Mouse (Mus musculus) neural tube, embryonic 14.5 days (tissue): ENCODE results near the gene Abhd17c. TPM values are rescaled to one million over a fixed set of nuclear protein-coding genes. Genes with fewer than 3 reads are reported as not detected.

Experiments used
- ATAC-seq: fragments of 200-750 bp; cut with Nextera tagmentation; 2 replicates; pipeline ENCODE4 v1.8.0; 2017; ENCODE audit warnings: low read depth, mild to moderate bottlenecking, moderate TSS enrichment, moderate library complexity
- H3K27ac ChIP-seq: fragments of 300-500 bp; sonication (generic); 2 replicates; pipeline ENCODE4 v1.5.1; 2014; ENCODE audit warnings: low read depth, mild to moderate bottlenecking, control low read depth, low read length, moderate library complexity, mixed read lengths
- H3K27me3 ChIP-seq: fragments of 300-500 bp; sonication (generic); 2 replicates; pipeline ENCODE4 v1.6.1; 2014; ENCODE audit warnings: low read length; ENCODE audit not compliant: control insufficient read depth, insufficient read depth
- H3K36me3 ChIP-seq: fragments of 300-500 bp; sonication (generic); 2 replicates; pipeline ENCODE4 v1.6.1; 2014; ENCODE audit warnings: low read length, mixed read lengths; ENCODE audit not compliant: control insufficient read depth, insufficient read depth
- H3K4me1 ChIP-seq: fragments of 300-500 bp; sonication (generic); 2 replicates; pipeline ENCODE4 v1.6.1; 2014; ENCODE audit warnings: low read length; ENCODE audit not compliant: control insufficient read depth, insufficient read depth
- H3K4me2 ChIP-seq: fragments of 300-500 bp; sonication (generic); 2 replicates; pipeline ENCODE4 v1.6.1; 2014; ENCODE audit warnings: mild to moderate bottlenecking, low read depth, low read length, control low read depth
- H3K4me3 ChIP-seq: fragments of 300-500 bp; sonication (generic); 2 replicates; pipeline ENCODE4 v1.5.1; 2014; ENCODE audit warnings: low read depth, low read length, control low read depth, mixed read lengths
- H3K9ac ChIP-seq: fragments of 300-500 bp; sonication (generic); replicated peaks from 2 replicates; pipeline ENCODE4 v1.6.1; 2014; ENCODE audit warnings: low read depth, mild to moderate bottlenecking, control low read depth, low read length, mixed read lengths
- H3K9me3 ChIP-seq: fragments of 300-500 bp; sonication (generic); 2 replicates; pipeline ENCODE4 v1.6.1; 2016; ENCODE audit warnings: low read length; ENCODE audit not compliant: control insufficient read depth
- WGBS: fragments of 180-500 bp; shearing (Covaris S2); extraction: QIAGEN DNeasy Blood & Tissue Kit; methylation state at CpG from one replicate; pipeline ENCODE4 v1.1.7; 2014; 5-methylcytosine and 5-hydroxymethylcytosine counted together
- polyA plus RNA-seq: library from polyadenylated mRNA; unstranded; fragments of >200 nt; fragmentation: Nextera tagmentation; extraction: Ambion mirVana; gene quantifications from 2 replicates; pipeline ENCODE4 v1.2.1, GENCODE M21; 2014

Abhd17c gene
- polyA plus RNA-seq, 1 experiment from 2014 or later, result 39.7 TPM

- H3K27me3 ChIP-seq, result no peaks in the 10 kb centered on the region
- H3K4me2 ChIP-seq, result no peak overlapping the region
- no peak overlapping the region for H3K27ac ChIP-seq
- ATAC-seq, result no peak
- no peaks in the 10 kb centered on the region for H3K9me3 ChIP-seq
- no peaks in the 10 kb centered on the region for H3K36me3 ChIP-seq
- WGBS, result 74% methylated on average over 4 of the region's 4 CpGs
- H3K4me3 ChIP-seq, result no peak overlapping the region
- H3K9ac ChIP-seq, result no peak overlapping the region
- no peaks in the 10 kb centered on the region for H3K4me1 ChIP-seq
Measured at GRCm38 (mm10) chr7:84163585-84163984, 11.9 kb upstream of the Abhd17c start.

- Histone ChIP-seq H3K27me3 (no peaks in the 10 kb centered on the region), H3K27ac (no peak overlapping the region), H3K9ac (no peak overlapping the region), H3K36me3 (no peaks in the 10 kb centered on the region), H3K4me1 (no peaks in the 10 kb centered on the region), H3K4me2 (no peak overlapping the region), H3K4me3 (no peak overlapping the region), H3K9me3 (no peaks in the 10 kb centered on the region)
- WGBS, result 87% methylated on average over 2 of the region's 2 CpGs
- no peak for ATAC-seq
Measured at GRCm38 (mm10) chr7:84159414-84159813, 7.7 kb upstream of the Abhd17c start.

- Histone ChIP-seq H3K9ac (no peak overlapping the region), H3K4me3 (no peak overlapping the region), H3K9me3 (no peaks in the 10 kb centered on the region), H3K27me3 (no peaks in the 10 kb centered on the region), H3K36me3 (no peaks in the 10 kb centered on the region), H3K4me2 (no peak overlapping the region), H3K4me1 (peaks cover 20% of the 10 kb centered on the region), H3K27ac (no peak overlapping the region)
- ATAC-seq, result no peak
- WGBS, result 93% methylated on average over 4 of the region's 4 CpGs
Measured at GRCm38 (mm10) chr7:84153821-84154220, 2.1 kb upstream of the Abhd17c start.

- no peaks in the 10 kb centered on the region for H3K36me3 ChIP-seq
- H3K27ac ChIP-seq, result no peak overlapping the region
- no peak for ATAC-seq
- no peaks in the 10 kb centered on the region for H3K27me3 ChIP-seq
- peaks cover 21% of the 10 kb centered on the region for H3K4me1 ChIP-seq
- 85% methylated on average over 4 of the region's 4 CpGs for WGBS
- peak overlapping the region; percentile 92; the same call in 1 of the 2 replicates for H3K4me3 ChIP-seq
- H3K4me2 ChIP-seq, result peak overlapping the region; percentile 99; the same call in 1 of the 2 replicates
- no peak overlapping the region for H3K9ac ChIP-seq
- H3K9me3 ChIP-seq, result no peaks in the 10 kb centered on the region
Measured at GRCm38 (mm10) chr7:84152821-84153220, 1.1 kb upstream of the Abhd17c start.

GRCm38 (mm10) chr7:84152374-84152773 is 681 bp upstream of the Abhd17c start:
- Histone ChIP-seq H3K4me1 (peaks cover 24% of the 10 kb centered on the region), H3K4me3 (peak overlapping the region; percentile 92), H3K36me3 (no peaks in the 10 kb centered on the region), H3K9me3 (no peaks in the 10 kb centered on the region), H3K27me3 (no peaks in the 10 kb centered on the region), H3K4me2 (peak overlapping the region; percentile 99), H3K27ac (no peak overlapping the region), H3K9ac (no peak overlapping the region)
- peak; percentile 41 for ATAC-seq
- WGBS, result 53% methylated on average over 6 of the region's 6 CpGs

GRCm38 (mm10) chr7:84151960-84152334 is 254 bp upstream of the Abhd17c start:
- H3K4me1 ChIP-seq, result peaks cover 27% of the 10 kb centered on the region
- peak overlapping the region; percentile 99 for H3K4me2 ChIP-seq
- peak; percentile 97 for ATAC-seq
- no peaks in the 10 kb centered on the region for H3K36me3 ChIP-seq
- H3K27me3 ChIP-seq, result no peaks in the 10 kb centered on the region
- H3K4me3 ChIP-seq, result peak overlapping the region; percentile 92
- peak overlapping the region; percentile 97 for H3K27ac ChIP-seq
- H3K9me3 ChIP-seq, result no peaks in the 10 kb centered on the region
- H3K9ac ChIP-seq, result peak overlapping the region; percentile 99
- WGBS, result under 1% methylated on average over 51 of the region's 55 CpGs

GRCm38 (mm10) chr7:84150361-84151000 is 1.2 kb downstream of the Abhd17c start:
- Histone ChIP-seq H3K9me3 (no peaks in the 10 kb centered on the region), H3K4me1 (peaks cover 40% of the 10 kb centered on the region), H3K36me3 (no peaks in the 10 kb centered on the region), H3K4me3 (peak overlapping the region; percentile 92), H3K9ac (peak overlapping the region; percentile 99), H3K27ac (no peak overlapping the region; the same call in 1 of the 2 replicates), H3K27me3 (no peaks in the 10 kb centered on the region), H3K4me2 (peak overlapping the region; percentile 99)
- ATAC-seq, result no peak
- 12% methylated on average over 13 of the region's 13 CpGs for WGBS

- peak overlapping the region; percentile 92 for H3K4me3 ChIP-seq
- ATAC-seq, result no peak
- WGBS, result 66% methylated on average over 4 of the region's 4 CpGs
- H3K4me1 ChIP-seq, result peaks cover 41% of the 10 kb centered on the region
- H3K36me3 ChIP-seq, result no peaks in the 10 kb centered on the region
- peak overlapping the region; percentile 99 for H3K4me2 ChIP-seq
- no peak overlapping the region for H3K9ac ChIP-seq
- no peak overlapping the region for H3K27ac ChIP-seq
- H3K27me3 ChIP-seq, result no peaks in the 10 kb centered on the region
- no peaks in the 10 kb centered on the region for H3K9me3 ChIP-seq
Measured at GRCm38 (mm10) chr7:84149821-84150220, 1.9 kb downstream of the Abhd17c start.

GRCm38 (mm10) chr7:84148896-84149295 is 2.8 kb downstream of the Abhd17c start:
- H3K27ac ChIP-seq, result no peak overlapping the region
- no peaks in the 10 kb centered on the region for H3K36me3 ChIP-seq
- H3K9me3 ChIP-seq, result no peaks in the 10 kb centered on the region
- peaks cover 41% of the 10 kb centered on the region for H3K4me1 ChIP-seq
- no peak overlapping the region for H3K9ac ChIP-seq
- WGBS, result 89% methylated on average over 3 of the region's 3 CpGs
- 0 out of 2 replicates have a peak overlapping the region, but pooled peaks have one; percentile 9 for H3K4me3 ChIP-seq
- no peaks in the 10 kb centered on the region for H3K27me3 ChIP-seq
- no peak for ATAC-seq
- no peak overlapping the region; the same call in 1 of the 2 replicates for H3K4me2 ChIP-seq
